Mouse (Mus musculus) cerebellum, adult 18-20 months (tissue): ENCODE data around the gene Yipf3.

Experiments
- DNase-seq, 2 experiments: peaks; one replicate each; pipeline ENCODE4 v3.0.0; 2021

Gene Yipf3

GRCm38 (mm10) chr17:46255147-46255546, 7.3 kb downstream of the Yipf3 start:
- no peak for DNase-seq

GRCm38 (mm10) chr17:46258279-46259053, 10.6 kb downstream of the Yipf3 start:
- no peak for DNase-seq

- DNase-seq: no peak
Observed at GRCm38 (mm10) chr17:46259675-46260074, 11.8 kb downstream of the Yipf3 start.

GRCm38 (mm10) chr17:46262201-46262694, 14.4 kb downstream of the Yipf3 start:
- DNase-seq: no peak

GRCm38 (mm10) chr17:46265502-46265901, 17.6 kb downstream of the Yipf3 start:
- DNase-seq: no peak

- peak; percentile 81 to 89 for DNase-seq
Observed at GRCm38 (mm10) chr17:46265918-46266618, 18.2 kb downstream of the Yipf3 start.

GRCm38 (mm10) chr17:46266986-46267385, 19.1 kb downstream of the Yipf3 start:
- no peak for DNase-seq

GRCm38 (mm10) chr17:46267511-46267910, 19.6 kb downstream of the Yipf3 start:
- DNase-seq: no peak

- no peak for DNase-seq
Observed at GRCm38 (mm10) chr17:46268026-46268720, 20.3 kb downstream of the Yipf3 start.

GRCm38 (mm10) chr17:46269771-46270534, 22.1 kb downstream of the Yipf3 start:
- DNase-seq: no peak

GRCm38 (mm10) chr17:46272058-46272457, 24.2 kb downstream of the Yipf3 start:
- no peak for DNase-seq

- no peak for DNase-seq
Observed at GRCm38 (mm10) chr17:46272675-46273074, 24.8 kb downstream of the Yipf3 start.

- no peak for DNase-seq
Observed at GRCm38 (mm10) chr17:46273803-46274236, 25.9 kb downstream of the Yipf3 start.

GRCm38 (mm10) chr17:46274465-46274864, 26.6 kb downstream of the Yipf3 start:
- DNase-seq: no peak

GRCm38 (mm10) chr17:46275034-46275433, 27.2 kb downstream of the Yipf3 start:
- DNase-seq: no peak

- no peak for DNase-seq
Observed at GRCm38 (mm10) chr17:46275506-46275905, 27.6 kb downstream of the Yipf3 start.

- no peak for DNase-seq
Observed at GRCm38 (mm10) chr17:46277586-46277985, 29.7 kb downstream of the Yipf3 start.

- no peak for DNase-seq
Observed at GRCm38 (mm10) chr17:46278011-46278765, 30.3 kb downstream of the Yipf3 start.

- DNase-seq: peak; percentile 86 to 89
Observed at GRCm38 (mm10) chr17:46282483-46283123, 34.7 kb downstream of the Yipf3 start, which contains the start of gene Tjap1. Gene Tjap1 (minus strand): TSS chr17:46283026.

- no peak for DNase-seq
Observed at GRCm38 (mm10) chr17:46283140-46283539, 35.3 kb downstream of the Yipf3 start.

- no peak for DNase-seq
Observed at GRCm38 (mm10) chr17:46283911-46284310, 36.0 kb downstream of the Yipf3 start.
